Mouse (Mus musculus) heart, embryonic 14.5 days (tissue): ENCODE measurements around the gene Cep83. TPM values are rescaled to one million over a fixed set of nuclear protein-coding genes. Genes with fewer than 3 reads are reported as not detected.
A peak's percentile ranks its signal among the peaks of the same experiment; 100 is the strongest.

Experiments
- ATAC-seq: fragments of 200-750 bp; cut with Nextera tagmentation; 2 replicates; pipeline ENCODE4 v1.8.0; 2017; ENCODE audit warnings: low read depth, moderate TSS enrichment; ENCODE audit not compliant: insufficient number of reproducible peaks, insufficient read depth, low FRiP score
- H3K27ac ChIP-seq, 2 experiments: fragments of 200-500 bp in 1 of 2; fragments of 300-500 bp in 1 of 2; sonication (generic) in 1 of 2; replicated peaks in 1 of 2; 2 replicates each; pipeline ENCODE4 v1.5.1; 2012 to 2014; ENCODE audit warnings: low read depth in 2 of 2, low read length in 2 of 2, control low read depth in 1 of 2, mild to moderate bottlenecking in 1 of 2, mixed read lengths in 1 of 2; ENCODE audit not compliant: control insufficient read depth in 1 of 2, insufficient read depth in 1 of 2
- H3K27me3 ChIP-seq: fragments of 300-500 bp; sonication (generic); 2 replicates; pipeline ENCODE4 v1.6.1; 2014; ENCODE audit warnings: mild to moderate bottlenecking, low read length, control low read depth; ENCODE audit not compliant: control insufficient read depth, insufficient read depth
- H3K36me3 ChIP-seq: fragments of 300-500 bp; sonication (generic); 2 replicates; pipeline ENCODE4 v1.6.1; 2014; ENCODE audit warnings: mild to moderate bottlenecking, control low read depth, low read length, mixed read lengths; ENCODE audit not compliant: control insufficient read depth, insufficient read depth
- H3K4me1 ChIP-seq, 2 experiments: fragments of 200-500 bp in 1 of 2; fragments of 300-500 bp in 1 of 2; sonication (generic) in 1 of 2; 2 replicates each; pipeline ENCODE4 v1.6.1; 2012 to 2014; ENCODE audit warnings: low read length in 2 of 2, control low read depth in 1 of 2, mixed read lengths in 1 of 2; ENCODE audit not compliant: control insufficient read depth in 2 of 2, insufficient read depth in 2 of 2
- H3K4me2 ChIP-seq: fragments of 300-500 bp; sonication (generic); 2 replicates; pipeline ENCODE4 v1.6.1; 2014; ENCODE audit warnings: mild to moderate bottlenecking, low read length
- H3K4me3 ChIP-seq, 2 experiments: fragments of 200-500 bp in 1 of 2; fragments of 300-500 bp in 1 of 2; sonication (generic) in 1 of 2; 2 replicates each; pipeline ENCODE4 v1.5.1; 2012 to 2014; ENCODE audit warnings: low read length in 2 of 2, mild to moderate bottlenecking in 2 of 2, control low read depth in 1 of 2, low read depth in 1 of 2, moderate library complexity in 1 of 2; ENCODE audit not compliant: control insufficient read depth in 1 of 2, insufficient read depth in 1 of 2
- H3K9ac ChIP-seq: fragments of 300-500 bp; sonication (generic); 2 replicates; pipeline ENCODE4 v1.6.1; 2014; ENCODE audit warnings: mild to moderate bottlenecking, low read length
- H3K9me3 ChIP-seq: fragments of 300-500 bp; sonication (generic); 2 replicates; pipeline ENCODE4 v1.6.1; 2016; ENCODE audit warnings: low read length, control low read depth; ENCODE audit not compliant: control insufficient read depth
- WGBS: fragments of 180-500 bp; shearing (Covaris S2); extraction: QIAGEN DNeasy Blood & Tissue Kit; methylation state at CpG from one replicate; pipeline ENCODE4 v1.1.7; 2014; 5-methylcytosine and 5-hydroxymethylcytosine counted together
- polyA plus RNA-seq: library from polyadenylated mRNA; unstranded; fragments of >200 nt; fragmentation: Nextera tagmentation; extraction: Ambion mirVana; gene quantifications from 2 replicates; pipeline ENCODE4 v1.2.1, GENCODE M21; 2014

Gene Cep83
- polyA plus RNA-seq, 1 experiment from 2014 or later, result 21.5 TPM

- no peak for ATAC-seq
- H3K27ac ChIP-seq, result no peak overlapping the region
- no peaks in the 10 kb centered on the region for H3K27me3 ChIP-seq
- 38% methylated on average over 2 of the region's 2 CpGs for WGBS
- H3K9me3 ChIP-seq, result no peaks in the 10 kb centered on the region
- no peak overlapping the region for H3K9ac ChIP-seq
- peaks cover 17 to 35% of the 10 kb centered on the region in 2 experiments for H3K4me1 ChIP-seq
- no peak overlapping the region for H3K4me3 ChIP-seq
- no peak overlapping the region for H3K4me2 ChIP-seq
- H3K36me3 ChIP-seq, result peaks cover 3% of the 10 kb centered on the region; the same call in 1 of the 2 replicates
Observed at GRCm38 (mm10) chr10:94799485-94800239, 111.2 kb downstream of the Cep83 start.

GRCm38 (mm10) chr10:94800677-94801354 lies 112.4 kb downstream of the Cep83 start:
- no peaks in the 10 kb centered on the region for H3K9me3 ChIP-seq
- 53% methylated on average over 7 of the region's 7 CpGs for WGBS
- 0 out of 4 replicates have a peak overlapping the region, but pooled peaks of 1 of the 2 experiments have one; percentile 41 for H3K27ac ChIP-seq
- H3K4me3 ChIP-seq, result no peak overlapping the region
- H3K4me2 ChIP-seq, result no peak overlapping the region
- no peaks in the 10 kb centered on the region for H3K27me3 ChIP-seq
- peaks cover 17 to 39% of the 10 kb centered on the region in 2 experiments for H3K4me1 ChIP-seq
- peaks cover 3% of the 10 kb centered on the region; the same call in 1 of the 2 replicates for H3K36me3 ChIP-seq
- peak; percentile 72 for ATAC-seq
- no peak overlapping the region for H3K9ac ChIP-seq

GRCm38 (mm10) chr10:94804029-94804908 lies 115.8 kb downstream of the Cep83 start:
- Histone ChIP-seq H3K9ac (no peak overlapping the region), H3K4me1 (peaks cover 14 to 30% of the 10 kb centered on the region in 2 experiments), H3K4me2 (no peak overlapping the region), H3K27me3 (no peaks in the 10 kb centered on the region), H3K9me3 (no peaks in the 10 kb centered on the region), H3K4me3 (no peak overlapping the region), H3K36me3 (no peaks in the 10 kb centered on the region), H3K27ac (no peak overlapping the region)
- no peak for ATAC-seq
- WGBS, result 55% methylated on average over 10 of the region's 10 CpGs

- WGBS, result 83% methylated on average over 1 of the region's 1 CpGs
- Histone ChIP-seq H3K4me2 (no peak overlapping the region), H3K9ac (no peak overlapping the region), H3K4me1 (peaks cover 11 to 25% of the 10 kb centered on the region in 2 experiments), H3K36me3 (no peaks in the 10 kb centered on the region), H3K4me3 (no peak overlapping the region), H3K27ac (no peak overlapping the region), H3K9me3 (no peaks in the 10 kb centered on the region), H3K27me3 (no peaks in the 10 kb centered on the region)
- no peak for ATAC-seq
Observed at GRCm38 (mm10) chr10:94804909-94805220, 116.4 kb downstream of the Cep83 start.

- H3K36me3 ChIP-seq, result no peaks in the 10 kb centered on the region
- no peaks in the 10 kb centered on the region for H3K27me3 ChIP-seq
- no peak for ATAC-seq
- no peak overlapping the region for H3K9ac ChIP-seq
- H3K9me3 ChIP-seq, result no peaks in the 10 kb centered on the region
- no peak overlapping the region for H3K4me2 ChIP-seq
- peaks cover 5 to 7% of the 10 kb centered on the region in 2 experiments; a peak in 3 of 4 replicates for H3K4me1 ChIP-seq
- WGBS, result 64% methylated on average over 7 of the region's 7 CpGs
- H3K4me3 ChIP-seq, result no peak overlapping the region
- no peak overlapping the region for H3K27ac ChIP-seq
Observed at GRCm38 (mm10) chr10:94807323-94807722, 118.9 kb downstream of the Cep83 start.

DNA sequence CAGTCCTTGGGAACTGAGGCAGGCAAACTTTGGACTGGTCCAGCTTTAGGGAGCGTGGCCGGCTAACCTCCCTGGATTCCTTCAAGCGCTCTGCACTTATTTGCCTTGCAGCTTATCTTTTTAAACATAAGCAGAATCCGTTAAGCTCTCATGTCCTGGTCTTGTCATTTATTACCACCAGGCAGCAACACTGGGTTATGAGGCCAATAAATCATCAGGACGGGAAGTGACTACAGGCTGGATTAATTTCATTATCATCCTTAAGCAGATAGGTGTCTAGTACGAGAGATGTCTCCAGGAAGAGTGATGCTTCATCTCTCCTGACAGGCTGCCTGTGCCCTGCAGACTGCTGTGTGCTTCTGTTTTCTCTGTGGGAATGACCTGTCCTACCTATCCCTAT lies 119.8 kb downstream of the Cep83 start:
- no peak for ATAC-seq
- no peak overlapping the region for H3K4me2 ChIP-seq
- WGBS, result 69% methylated on average over 6 of the region's 6 CpGs
- H3K36me3 ChIP-seq, result no peaks in the 10 kb centered on the region
- no peaks in the 10 kb centered on the region for H3K27me3 ChIP-seq
- H3K4me1 ChIP-seq, result peaks cover 5 to 7% of the 10 kb centered on the region in 2 experiments; a peak in 3 of 4 replicates
- no peak overlapping the region for H3K9ac ChIP-seq
- no peaks in the 10 kb centered on the region for H3K9me3 ChIP-seq
- no peak overlapping the region for H3K27ac ChIP-seq
- H3K4me3 ChIP-seq, result no peak overlapping the region

GRCm38 (mm10) chr10:94809946-94810472 lies 121.6 kb downstream of the Cep83 start:
- 51% methylated on average over 7 of the region's 7 CpGs for WGBS
- no peaks in the 10 kb centered on the region for H3K9me3 ChIP-seq
- no peak for ATAC-seq

More at GRCm38 (mm10) chr10:94809946-94810472, 121.6 kb downstream of the Cep83 start:
- H3K4me1 ChIP-seq, result peaks cover 2% of the 10 kb centered on the region in 2 experiments; a peak in 2 of 4 replicates
- H3K36me3 ChIP-seq, result no peaks in the 10 kb centered on the region
- no peak overlapping the region for H3K4me2 ChIP-seq
- no peak overlapping the region for H3K27ac ChIP-seq
- no peak overlapping the region for H3K9ac ChIP-seq
- H3K4me3 ChIP-seq, result no peak overlapping the region
- H3K27me3 ChIP-seq, result no peaks in the 10 kb centered on the region
